ENCODE assay signal across 8 mouse cellular contexts in genomic region chr10:82860929-82861315, GRCm38 (mm10). TPM values are rescaled to one million over a fixed set of nuclear protein-coding genes. Genes with fewer than 3 reads are reported as not detected.
A peak's percentile ranks its signal among the peaks of the same experiment; 100 is the strongest.
DNase-seq lines count a peak whose midpoint lies in the region; ATAC-seq and TF ChIP-seq lines count a peak whose summit lies in the region.

No protein-coding gene starts in this region.

- H3K79me2 ChIP-seq in C2C12 (ENCODE audit: control insufficient read depth, insufficient read depth), result peaks cover 70% of the 10 kb centered on the region

- H3K79me3 ChIP-seq in C2C12 (ENCODE audit: low read depth), result peaks cover 66% of the 10 kb centered on the region

- peak overlapping the region; percentile 76 for H3K4me2 ChIP-seq in forebrain, embryonic 15.5 days (replicated peaks)
- peak overlapping the region; percentile 85 for H3K4me2 ChIP-seq in liver, embryonic 16.5 days (ENCODE audit: low read depth, low read length)

- H3K4me3 ChIP-seq in gastrocnemius, adult 2 months, result peak overlapping the region; percentile 89
- H3K4me3 ChIP-seq in C2C12 (ENCODE audit: insufficient read depth, poor library complexity, severe bottlenecking), result peak overlapping the region; percentile 93
- H3K4me3 ChIP-seq in forebrain, embryonic 15.5 days, result peak overlapping the region; percentile 63
- peak overlapping the region; percentile 78 for H3K4me3 ChIP-seq in liver, embryonic 16.5 days (ENCODE audit: low read depth, low read length)

- no peak for TF ChIP-seq CTCF in gastrocnemius, adult 2 months (IDR thresholded peaks at IDR 0.05)
- TF ChIP-seq CTCF in C2C12 (IDR thresholded peaks at IDR 0.05; ENCODE audit: control insufficient read depth, insufficient read depth, insufficient read length), result no peak

- no peaks in the 10 kb centered on the region for H3K27me3 ChIP-seq in C2C12 (ENCODE audit: control insufficient read depth, insufficient read depth, insufficient read length)
- H3K27me3 ChIP-seq in forebrain, embryonic 15.5 days, result no peaks in the 10 kb centered on the region
- no peaks in the 10 kb centered on the region for H3K27me3 ChIP-seq in liver, embryonic 16.5 days (ENCODE audit: control insufficient read depth, insufficient read depth, low read depth, low read length)

- no peak for DNase-seq in gastrocnemius, adult 2 months
- no peak for DNase-seq in gastrocnemius, postnatal 25 days
- DNase-seq in retina, postnatal 1 day, result no peak
- DNase-seq in urinary bladder, adult 18-20 months (ENCODE audit: low spot score in 2 of 2), result no peak

- peak overlapping the region; percentile 95 for H3K27ac ChIP-seq in gastrocnemius, adult 2 months
- peak overlapping the region; percentile 89 for H3K27ac ChIP-seq in forebrain, embryonic 15.5 days (replicated peaks)
- peak overlapping the region; percentile 90 for H3K27ac ChIP-seq in liver, embryonic 16.5 days (ENCODE audit: low read length)

- WGBS in forebrain, embryonic 15.5 days, result 1% methylated on average over 8 of the region's 8 CpGs
- WGBS in liver, embryonic 16.5 days (ENCODE audit: insufficient replicate concordance), result 9% methylated on average over 8 of the region's 8 CpGs

- H3K9me3 ChIP-seq in forebrain, embryonic 15.5 days, result no peaks in the 10 kb centered on the region
- no peaks in the 10 kb centered on the region for H3K9me3 ChIP-seq in liver, embryonic 16.5 days (replicated peaks; ENCODE audit: control insufficient read depth, low read length)

- intact Hi-C loops in gastrocnemius, adult 2 months (cut with DNase I), result no loop called here

- peak overlapping the region; percentile 77 for H3K9ac ChIP-seq in forebrain, embryonic 15.5 days (replicated peaks)
- H3K9ac ChIP-seq in liver, embryonic 16.5 days (ENCODE audit: low read depth, low read length), result peak overlapping the region; percentile 84

- peak overlapping the region; percentile 96 for H3ac ChIP-seq in C2C12 (ENCODE audit: control insufficient read depth, insufficient read length, low read depth)

- H3K4me1 ChIP-seq in forebrain, embryonic 15.5 days, result peaks cover 36% of the 10 kb centered on the region
- H3K4me1 ChIP-seq in liver, embryonic 16.5 days (ENCODE audit: control insufficient read depth, low read depth, low read length), result peaks cover 30% of the 10 kb centered on the region

- H3K36me3 ChIP-seq in C2C12 (ENCODE audit: control insufficient read depth, insufficient read depth), result peaks cover 34% of the 10 kb centered on the region
- peaks cover 15% of the 10 kb centered on the region for H3K36me3 ChIP-seq in forebrain, embryonic 15.5 days
- peaks cover 11% of the 10 kb centered on the region for H3K36me3 ChIP-seq in liver, embryonic 16.5 days (ENCODE audit: control insufficient read depth, insufficient read depth)

- ATAC-seq in forebrain, embryonic 15.5 days (replicated peaks), result no peak
- ATAC-seq in liver, embryonic 16.5 days (ENCODE audit: low read depth), result no peak
- no peak for ATAC-seq in CD4-positive, CD25-positive, alpha-beta regulatory T cell, adult 4 months

TF ChIP-seq in C2C12, 6 proteins besides CTCF, POLR2A, EP300 and RAD21:
- no peak for TF ChIP-seq MAX (IDR thresholded peaks at IDR 0.05)
- no peak for TF ChIP-seq FOSL1 (IDR thresholded peaks at IDR 0.05; ENCODE audit: insufficient read depth, low read length, poor library complexity, severe bottlenecking)
TF ChIP-seq in C2C12: peak in this region for 0.

RNA-seq across cellular contexts. Expression of gene Eid3, which starts 5.5 kb away (rescaled TPM):
- total RNA-seq in gastrocnemius, adult 2 months (2021), result 1 to 10 TPM in 1 of 2 experiments, under 1 TPM in 1; 0.59 to 2.5 TPM
- total RNA-seq in gastrocnemius, postnatal 25 days (2021), result 1 to 10 TPM in 1 of 2 experiments, under 1 TPM in 1; 0.97 to 1.4 TPM
- polyA plus RNA-seq in C2C12 (2012; fragmentation: generic; extraction: Trizol), result 1.3 TPM
- 0.22 and 0.51 TPM in 2 replicates for polyA plus RNA-seq in forebrain, embryonic 15.5 days (2015; fragmentation: Nextera tagmentation; extraction: Ambion mirVana)
- 0.13 and 0.18 TPM in 2 replicates for polyA plus RNA-seq in liver, embryonic 16.5 days (2015; fragmentation: Nextera tagmentation; extraction: Ambion mirVana)
- polyA plus RNA-seq in CD4-positive, CD25-positive, alpha-beta regulatory T cell, adult 4 months (2017; shearing (Covaris generic)), result under 1 TPM; 0.58 to 0.98 TPM

RNA-seq across cellular contexts. Expression of gene Txnrd1, which starts 27.2 kb away (rescaled TPM):
- 10 to 100 TPM; 58.2 to 76.0 TPM for total RNA-seq in gastrocnemius, adult 2 months (2021)
- 10 to 100 TPM; 48.6 to 49.7 TPM for total RNA-seq in gastrocnemius, postnatal 25 days (2021)
- polyA plus RNA-seq in C2C12 (2012; fragmentation: generic; extraction: Trizol), result 172 TPM
- polyA plus RNA-seq in forebrain, embryonic 15.5 days (2015; fragmentation: Nextera tagmentation; extraction: Ambion mirVana), result 172 and 174 TPM in 2 replicates
- polyA plus RNA-seq in liver, embryonic 16.5 days (2015; fragmentation: Nextera tagmentation; extraction: Ambion mirVana), result 44.1 and 46.1 TPM in 2 replicates
- 10 to 100 TPM; 17.5 to 20.6 TPM for polyA plus RNA-seq in CD4-positive, CD25-positive, alpha-beta regulatory T cell, adult 4 months (2017; shearing (Covaris generic))
